Mouse (Mus musculus) bone marrow, adult 2 months (tissue): Measurements from ENCODE around the gene Chd9.

Experiments used
- CTCF ChIP-seq: fragments of 200-500 bp; IDR thresholded peaks from 2 replicates; pipeline ENCODE4 v1.5.1; 2011; ENCODE audit warnings: low read length, control low read depth; ENCODE audit not compliant: control insufficient read depth, insufficient read depth
- POLR2A ChIP-seq: fragments of 200-500 bp; IDR thresholded peaks from 2 replicates; pipeline ENCODE4 v1.6.1; 2011; ENCODE audit warnings: low read depth, mild to moderate bottlenecking, control low read depth, low read length, borderline replicate concordance; ENCODE audit not compliant: control insufficient read depth

DNA sequence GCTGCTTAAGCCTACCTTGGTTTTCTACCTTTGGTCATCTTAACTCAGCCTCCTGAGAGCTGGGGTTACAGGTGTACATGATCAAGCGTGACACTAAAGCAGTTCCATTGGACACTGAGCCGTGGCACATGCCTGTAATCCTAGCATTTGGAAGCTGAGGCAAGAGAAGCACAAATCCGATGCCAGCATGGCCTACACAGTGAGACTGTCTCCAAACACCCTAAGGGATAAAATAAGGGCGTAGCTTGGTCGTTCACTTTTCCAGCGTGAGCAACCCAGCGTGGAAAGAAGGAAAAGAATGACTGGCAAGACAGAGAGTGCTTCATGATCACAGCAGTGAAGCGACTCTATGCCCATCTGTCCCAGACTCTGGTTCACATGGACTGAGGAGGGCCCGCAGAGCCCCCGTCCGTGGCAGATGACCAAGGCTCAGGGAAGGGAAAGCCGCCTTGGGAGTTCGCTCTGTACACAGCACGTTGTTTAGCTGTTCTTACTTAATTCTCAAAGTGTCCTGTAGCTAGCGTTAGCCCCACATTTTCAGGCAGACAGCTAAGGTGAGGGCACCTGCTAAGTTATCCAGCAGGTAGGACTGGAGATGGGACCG is 54.0 kb downstream of the Chd9 start:
- TF ChIP-seq CTCF (no peak), POLR2A (no peak)
